Mouse (Mus musculus) thymus, postnatal 14 days (tissue): Measurements from ENCODE around the gene Ovol2.
"Not testable (repeated sequence)": the region's sequence is repeated elsewhere in the genome, so short reads cannot be mapped to it uniquely, and the experiment has no call there.

Experiments used
- DNase-seq: peaks from one replicate; pipeline ENCODE4 v3.0.0; 2021

Gene Ovol2

GRCm38 (mm10) chr2:144331401-144332302 lies at the start of gene Ovol2:
Gene Ovol2 (minus strand): TSS chr2:144332146.
- no peak for DNase-seq

- DNase-seq = no peak
Observed at GRCm38 (mm10) chr2:144381741-144382140, 49.8 kb upstream of the Ovol2 start.

GRCm38 (mm10) chr2:144381293-144381692 lies 49.3 kb upstream of the Ovol2 start:
- DNase-seq = no peak

GRCm38 (mm10) chr2:144375063-144375703 lies 43.2 kb upstream of the Ovol2 start:
- no peak for DNase-seq

- DNase-seq = no peak
Observed at GRCm38 (mm10) chr2:144373063-144373462, 41.1 kb upstream of the Ovol2 start.

- no peak for DNase-seq
Observed at GRCm38 (mm10) chr2:144371566-144371965, 39.6 kb upstream of the Ovol2 start.

- DNase-seq = no peak
Observed at GRCm38 (mm10) chr2:144369511-144369910, 37.6 kb upstream of the Ovol2 start.

- DNase-seq = peak; percentile 86
Observed at GRCm38 (mm10) chr2:144369020-144369421, 37.1 kb upstream of the Ovol2 start.

GRCm38 (mm10) chr2:144368400-144369019 lies 36.6 kb upstream of the Ovol2 start, which contains the start of the genes Kat14 and Pet117:
Gene Kat14 (plus strand): TSS chr2:144368983.
Gene Pet117 (plus strand): TSS chr2:144368996.
- DNase-seq = peak; percentile 96

- DNase-seq = no peak
Observed at GRCm38 (mm10) chr2:144352843-144353242, 20.9 kb upstream of the Ovol2 start.

GRCm38 (mm10) chr2:144348525-144348924 lies 16.6 kb upstream of the Ovol2 start:
- peak; percentile 16 for DNase-seq

GRCm38 (mm10) chr2:144343158-144343557 lies 11.2 kb upstream of the Ovol2 start:
- DNase-seq = no peak

- not testable (repeated sequence) for DNase-seq
Observed at GRCm38 (mm10) chr2:144338149-144338548, 6.2 kb upstream of the Ovol2 start.

GRCm38 (mm10) chr2:144337701-144338100 lies 5.8 kb upstream of the Ovol2 start:
- DNase-seq = no peak

GRCm38 (mm10) chr2:144337230-144337629 lies 5.3 kb upstream of the Ovol2 start:
- no peak for DNase-seq

GRCm38 (mm10) chr2:144333138-144333842 lies 1.3 kb upstream of the Ovol2 start:
- DNase-seq = no peak

GRCm38 (mm10) chr2:144332486-144332885 lies 540 bp upstream of the Ovol2 start:
- DNase-seq = no peak

- peak; percentile 8 for DNase-seq
Observed at GRCm38 (mm10) chr2:144330960-144331371, 980 bp downstream of the Ovol2 start.

GRCm38 (mm10) chr2:144330352-144330959 lies 1.5 kb downstream of the Ovol2 start:
- DNase-seq = peak; percentile 9

GRCm38 (mm10) chr2:144329937-144330336 lies 2.0 kb downstream of the Ovol2 start:
- no peak for DNase-seq

- DNase-seq = no peak
Observed at GRCm38 (mm10) chr2:144329451-144329850, 2.5 kb downstream of the Ovol2 start.

GRCm38 (mm10) chr2:144324218-144324617 lies 7.7 kb downstream of the Ovol2 start:
- DNase-seq = no peak
